Mouse (Mus musculus): ENCODE data around the gene Myrf. TPM values are rescaled to one million over a fixed set of nuclear protein-coding genes. Genes with fewer than 3 reads are reported as not detected.

Gene Myrf
- total and polyA plus RNA-seq, 2 experiments = 3.0 to 31.4 TPM

- no peak overlapping the region for H3K27ac ChIP-seq (replicated peaks; ENCODE audit: insufficient read depth, low read depth, low read length)
- H3K4me1 ChIP-seq (ENCODE audit: control insufficient read depth, insufficient read depth, low read length) = peaks cover 21% of the 10 kb centered on the region
- H3K27me3 ChIP-seq (ENCODE audit: control insufficient read depth, insufficient read depth, low read length) = no peaks in the 10 kb centered on the region
- H3K9ac ChIP-seq (ENCODE audit: low read depth, low read length) = no peak overlapping the region
- TF ChIP-seq CTCF (IDR thresholded peaks at IDR 0.05; ENCODE audit: low read depth, low read length) (no peak), POLR2A (IDR thresholded peaks at IDR 0.05; ENCODE audit: extremely low read depth, insufficient read depth, low read length) (no peak)
- H3K79me2 ChIP-seq (ENCODE audit: control insufficient read depth, insufficient read depth, low read length) = no peaks in the 10 kb centered on the region; the same call in 1 of the 2 replicates
- DNase-seq (ENCODE audit: extremely low read depth, low read depth, low spot score) = peak; percentile 42
- 62% methylated on average over 7 of the region's 7 CpGs for WGBS
- peaks cover 57% of the 10 kb centered on the region for H3K36me3 ChIP-seq (ENCODE audit: control insufficient read depth, insufficient read depth, low read length)
- no peak overlapping the region for H3K4me3 ChIP-seq (ENCODE audit: insufficient read depth, low read depth, low read length)
Observed at GRCm38 (mm10) chr19:10191326-10191725, 49.2 kb downstream of the Myrf start.

DNA sequence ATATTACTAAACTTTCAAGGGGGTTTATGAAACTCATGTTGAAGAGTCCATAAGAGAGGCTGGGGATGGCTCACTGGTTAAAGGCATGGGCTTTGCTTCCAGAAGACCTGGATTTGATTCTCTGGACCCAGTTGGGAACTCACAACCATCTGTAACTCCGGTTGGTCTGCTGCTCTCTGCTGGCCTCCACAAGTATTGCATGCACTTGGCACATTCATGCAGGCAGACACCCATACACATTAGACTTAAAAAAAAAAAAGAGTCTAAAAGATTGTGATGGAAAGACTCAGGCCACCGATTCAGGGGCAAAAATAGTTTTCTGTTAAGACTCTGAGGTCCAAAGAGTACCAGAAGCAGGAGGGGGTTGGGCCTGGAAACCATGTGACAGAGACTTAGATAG is 49.8 kb downstream of the Myrf start:
- H3K27me3 ChIP-seq (ENCODE audit: control insufficient read depth, insufficient read depth, low read length) = no peaks in the 10 kb centered on the region
- H3K4me3 ChIP-seq (ENCODE audit: insufficient read depth, low read depth, low read length) = no peak overlapping the region
- DNase-seq (ENCODE audit: extremely low read depth, low read depth, low spot score) = peak; percentile 68
- no peak overlapping the region for H3K27ac ChIP-seq (replicated peaks; ENCODE audit: insufficient read depth, low read depth, low read length)
- TF ChIP-seq CTCF (IDR thresholded peaks at IDR 0.05; ENCODE audit: low read depth, low read length) = peak; percentile 69
- no peak for TF ChIP-seq POLR2A (IDR thresholded peaks at IDR 0.05; ENCODE audit: extremely low read depth, insufficient read depth, low read length)
- H3K4me1 ChIP-seq (ENCODE audit: control insufficient read depth, insufficient read depth, low read length) = peaks cover 26% of the 10 kb centered on the region
- H3K9ac ChIP-seq (ENCODE audit: low read depth, low read length) = no peak overlapping the region
- WGBS = 12% methylated on average over 2 of the region's 2 CpGs
- peaks cover 58% of the 10 kb centered on the region for H3K36me3 ChIP-seq (ENCODE audit: control insufficient read depth, insufficient read depth, low read length)
- H3K79me2 ChIP-seq (ENCODE audit: control insufficient read depth, insufficient read depth, low read length) = no peaks in the 10 kb centered on the region; the same call in 1 of the 2 replicates

GRCm38 (mm10) chr19:10189940-10190339 is 50.6 kb downstream of the Myrf start:
- Histone ChIP-seq H3K9ac (ENCODE audit: low read depth, low read length) (0 out of 2 replicates have a peak overlapping the region, but pooled peaks have one; percentile 0), H3K4me1 (ENCODE audit: control insufficient read depth, insufficient read depth, low read length) (peaks cover 34% of the 10 kb centered on the region), H3K79me2 (ENCODE audit: control insufficient read depth, insufficient read depth, low read length) (peaks cover 3% of the 10 kb centered on the region; the same call in 1 of the 2 replicates), H3K27me3 (ENCODE audit: control insufficient read depth, insufficient read depth, low read length) (no peaks in the 10 kb centered on the region), H3K4me3 (ENCODE audit: insufficient read depth, low read depth, low read length) (no peak overlapping the region), H3K27ac (replicated peaks; ENCODE audit: insufficient read depth, low read depth, low read length) (no peak overlapping the region), H3K36me3 (ENCODE audit: control insufficient read depth, insufficient read depth, low read length) (peaks cover 62% of the 10 kb centered on the region)
- no peak for TF ChIP-seq CTCF (IDR thresholded peaks at IDR 0.05; ENCODE audit: low read depth, low read length)
- no peak for TF ChIP-seq POLR2A (IDR thresholded peaks at IDR 0.05; ENCODE audit: extremely low read depth, insufficient read depth, low read length)
- DNase-seq (ENCODE audit: extremely low read depth, low read depth, low spot score) = no peak
- WGBS = 76% methylated on average over 8 of the region's 8 CpGs

- peaks cover 6% of the 10 kb centered on the region; the same call in 1 of the 2 replicates for H3K79me2 ChIP-seq (ENCODE audit: control insufficient read depth, insufficient read depth, low read length)
- H3K27me3 ChIP-seq (ENCODE audit: control insufficient read depth, insufficient read depth, low read length) = no peaks in the 10 kb centered on the region
- H3K4me1 ChIP-seq (ENCODE audit: control insufficient read depth, insufficient read depth, low read length) = peaks cover 39% of the 10 kb centered on the region
- peak overlapping the region; percentile 12 for H3K9ac ChIP-seq (ENCODE audit: low read depth, low read length)
- DNase-seq (ENCODE audit: extremely low read depth, low read depth, low spot score) = no peak
- TF ChIP-seq POLR2A (IDR thresholded peaks at IDR 0.05; ENCODE audit: extremely low read depth, insufficient read depth, low read length) (no peak), CTCF (IDR thresholded peaks at IDR 0.05; ENCODE audit: low read depth, low read length) (no peak)
- peaks cover 53% of the 10 kb centered on the region for H3K36me3 ChIP-seq (ENCODE audit: control insufficient read depth, insufficient read depth, low read length)
- no peak overlapping the region for H3K4me3 ChIP-seq (ENCODE audit: insufficient read depth, low read depth, low read length)
- peak overlapping the region; percentile 62 for H3K27ac ChIP-seq (replicated peaks; ENCODE audit: insufficient read depth, low read depth, low read length)
- 69% methylated on average over 6 of the region's 6 CpGs for WGBS
Observed at GRCm38 (mm10) chr19:10189022-10189421, 51.5 kb downstream of the Myrf start.

DNA sequence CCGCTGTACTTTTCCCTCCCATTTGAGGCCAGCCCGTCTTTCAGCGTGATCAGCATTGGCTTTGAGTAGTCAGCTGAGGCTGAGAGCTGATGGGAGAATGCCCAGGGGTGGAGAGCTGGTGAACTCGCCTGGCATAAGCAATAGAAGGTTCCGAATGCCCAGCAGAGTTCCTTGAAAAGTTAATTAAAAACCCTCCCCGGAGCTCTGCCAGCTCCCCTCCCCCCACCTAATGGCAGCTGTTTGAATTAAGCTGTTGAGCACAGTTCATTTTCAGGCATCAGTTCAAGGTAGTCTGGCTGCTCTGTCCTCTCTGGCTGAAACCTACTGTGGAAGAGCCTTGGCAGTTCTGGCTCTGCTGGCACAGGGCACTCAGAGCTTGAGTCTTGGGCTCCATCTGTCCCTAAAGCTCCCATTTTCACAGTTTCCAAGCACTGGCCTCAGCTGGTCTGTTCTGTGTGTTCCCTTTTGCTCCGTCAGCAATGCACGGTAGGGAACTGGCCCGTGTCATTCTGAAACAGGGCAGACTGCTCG is 52.2 kb downstream of the Myrf start:
- peak; percentile 99 for DNase-seq (ENCODE audit: extremely low read depth, low read depth, low spot score)
- Histone ChIP-seq H3K27me3 (ENCODE audit: control insufficient read depth, insufficient read depth, low read length) (no peaks in the 10 kb centered on the region), H3K27ac (replicated peaks; ENCODE audit: insufficient read depth, low read depth, low read length) (peak overlapping the region; percentile 68), H3K4me1 (ENCODE audit: control insufficient read depth, insufficient read depth, low read length) (peaks cover 37% of the 10 kb centered on the region), H3K4me3 (ENCODE audit: insufficient read depth, low read depth, low read length) (no peak overlapping the region), H3K9ac (ENCODE audit: low read depth, low read length) (peak overlapping the region; percentile 12), H3K36me3 (ENCODE audit: control insufficient read depth, insufficient read depth, low read length) (peaks cover 52% of the 10 kb centered on the region), H3K79me2 (ENCODE audit: control insufficient read depth, insufficient read depth, low read length) (peaks cover 6% of the 10 kb centered on the region; the same call in 1 of the 2 replicates)
- WGBS = 22% methylated on average over 10 of the region's 10 CpGs
- TF ChIP-seq POLR2A (IDR thresholded peaks at IDR 0.05; ENCODE audit: extremely low read depth, insufficient read depth, low read length) (no peak), CTCF (IDR thresholded peaks at IDR 0.05; ENCODE audit: low read depth, low read length) (no peak)

- H3K36me3 ChIP-seq (ENCODE audit: control insufficient read depth, insufficient read depth, low read length) = peaks cover 46% of the 10 kb centered on the region
- H3K4me3 ChIP-seq (ENCODE audit: insufficient read depth, low read depth, low read length) = no peak overlapping the region
Observed at GRCm38 (mm10) chr19:10186569-10186968, 54.0 kb downstream of the Myrf start.

More at GRCm38 (mm10) chr19:10186569-10186968, 54.0 kb downstream of the Myrf start:
- Histone ChIP-seq H3K79me2 (ENCODE audit: control insufficient read depth, insufficient read depth, low read length) (peaks cover 6% of the 10 kb centered on the region; the same call in 1 of the 2 replicates), H3K9ac (ENCODE audit: low read depth, low read length) (no peak overlapping the region), H3K4me1 (ENCODE audit: control insufficient read depth, insufficient read depth, low read length) (peaks cover 42% of the 10 kb centered on the region), H3K27me3 (ENCODE audit: control insufficient read depth, insufficient read depth, low read length) (no peaks in the 10 kb centered on the region), H3K27ac (replicated peaks; ENCODE audit: insufficient read depth, low read depth, low read length) (no peak overlapping the region; the same call in 1 of the 2 replicates)
- TF ChIP-seq CTCF (IDR thresholded peaks at IDR 0.05; ENCODE audit: low read depth, low read length) (no peak), POLR2A (IDR thresholded peaks at IDR 0.05; ENCODE audit: extremely low read depth, insufficient read depth, low read length) (no peak)
- 93% methylated on average over 8 of the region's 8 CpGs for WGBS
- no peak for DNase-seq (ENCODE audit: extremely low read depth, low read depth, low spot score)

All from liver, adult 2 months (tissue).